Mouse (Mus musculus): ENCODE results near the gene Ccdc169. TPM values are rescaled to one million over a fixed set of nuclear protein-coding genes. Genes with fewer than 3 reads are reported as not detected.

Gene Ccdc169
- polyA plus RNA-seq (2012), result not detected in 2 replicates

GRCm38 (mm10) chr3:55137039-55137438, at the start of gene Ccdc169:
TSS of gene Ccdc169 (plus strand) at chr3:55137339.
- TF ChIP-seq TAL1 (IDR thresholded peaks at IDR 0.05; ENCODE audit: low read length) (no peak), GATA1 (IDR thresholded peaks at IDR 0.05; ENCODE audit: low read length) (no peak)
- Histone ChIP-seq H3K4me3 (replicated peaks) (no peak within 1 kb of the TSS), H3K9me3 (ENCODE audit: control insufficient read depth, low read length) (no peaks in the 10 kb centered on the region), H3K36me3 (ENCODE audit: control insufficient read depth) (peaks cover 18% of the 10 kb centered on the region), H3K4me1 (ENCODE audit: control insufficient read depth) (no peaks in the 10 kb centered on the region), H3K27me3 (ENCODE audit: control insufficient read depth) (no peaks in the 10 kb centered on the region)

GRCm38 (mm10) chr3:55087360-55087759, 49.8 kb upstream of the Ccdc169 start:
- Histone ChIP-seq H3K27me3 (ENCODE audit: control insufficient read depth) (no peaks in the 10 kb centered on the region), H3K4me1 (ENCODE audit: control insufficient read depth) (no peaks in the 10 kb centered on the region), H3K36me3 (ENCODE audit: control insufficient read depth) (no peaks in the 10 kb centered on the region), H3K4me3 (replicated peaks) (no peak overlapping the region), H3K9me3 (ENCODE audit: control insufficient read depth, low read length) (no peaks in the 10 kb centered on the region)
- TF ChIP-seq TAL1 (IDR thresholded peaks at IDR 0.05; ENCODE audit: low read length) (no peak), GATA1 (IDR thresholded peaks at IDR 0.05; ENCODE audit: low read length) (no peak)

DNA sequence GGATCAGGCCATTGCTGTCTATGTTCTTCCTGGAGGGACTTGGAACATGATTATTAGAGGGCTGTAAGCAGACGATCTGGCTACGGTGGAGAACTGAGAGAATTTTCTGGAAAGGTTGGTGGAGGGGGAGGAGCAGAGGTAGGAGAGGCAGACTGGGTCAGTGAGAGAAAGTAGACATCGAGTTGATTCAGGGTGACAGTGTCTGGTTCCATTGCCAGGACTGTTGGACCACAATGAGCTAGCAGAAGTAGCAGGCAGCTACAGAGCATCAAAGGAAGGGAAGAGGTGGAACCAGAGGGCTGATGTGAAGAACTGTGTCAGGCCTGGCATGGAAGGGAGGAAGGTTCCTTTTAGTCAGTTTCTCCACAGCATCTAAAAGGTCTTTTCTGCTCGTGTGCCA, 48.8 kb upstream of the Ccdc169 start:
- Histone ChIP-seq H3K4me3 (replicated peaks) (no peak overlapping the region), H3K36me3 (ENCODE audit: control insufficient read depth) (no peaks in the 10 kb centered on the region), H3K27me3 (ENCODE audit: control insufficient read depth) (no peaks in the 10 kb centered on the region), H3K4me1 (ENCODE audit: control insufficient read depth) (no peaks in the 10 kb centered on the region), H3K9me3 (ENCODE audit: control insufficient read depth, low read length) (no peaks in the 10 kb centered on the region)
- TF ChIP-seq GATA1 (IDR thresholded peaks at IDR 0.05; ENCODE audit: low read length), result no peak
- TF ChIP-seq TAL1 (IDR thresholded peaks at IDR 0.05; ENCODE audit: low read length), result no peak

- H3K4me3 ChIP-seq (replicated peaks), result no peak overlapping the region
- H3K27me3 ChIP-seq (ENCODE audit: control insufficient read depth), result no peaks in the 10 kb centered on the region
- H3K9me3 ChIP-seq (ENCODE audit: control insufficient read depth, low read length), result no peaks in the 10 kb centered on the region
- TF ChIP-seq GATA1 (IDR thresholded peaks at IDR 0.05; ENCODE audit: low read length) (no peak), TAL1 (IDR thresholded peaks at IDR 0.05; ENCODE audit: low read length) (no peak)
- no peaks in the 10 kb centered on the region for H3K4me1 ChIP-seq (ENCODE audit: control insufficient read depth)
- no peaks in the 10 kb centered on the region for H3K36me3 ChIP-seq (ENCODE audit: control insufficient read depth)
Measured at GRCm38 (mm10) chr3:55088843-55089242, 48.3 kb upstream of the Ccdc169 start.

GRCm38 (mm10) chr3:55089291-55089690, 47.8 kb upstream of the Ccdc169 start:
- Histone ChIP-seq H3K9me3 (ENCODE audit: control insufficient read depth, low read length) (no peaks in the 10 kb centered on the region), H3K4me3 (replicated peaks) (no peak overlapping the region), H3K4me1 (ENCODE audit: control insufficient read depth) (no peaks in the 10 kb centered on the region), H3K36me3 (ENCODE audit: control insufficient read depth) (no peaks in the 10 kb centered on the region), H3K27me3 (ENCODE audit: control insufficient read depth) (no peaks in the 10 kb centered on the region)
- TF ChIP-seq TAL1 (IDR thresholded peaks at IDR 0.05; ENCODE audit: low read length), result no peak

DNA sequence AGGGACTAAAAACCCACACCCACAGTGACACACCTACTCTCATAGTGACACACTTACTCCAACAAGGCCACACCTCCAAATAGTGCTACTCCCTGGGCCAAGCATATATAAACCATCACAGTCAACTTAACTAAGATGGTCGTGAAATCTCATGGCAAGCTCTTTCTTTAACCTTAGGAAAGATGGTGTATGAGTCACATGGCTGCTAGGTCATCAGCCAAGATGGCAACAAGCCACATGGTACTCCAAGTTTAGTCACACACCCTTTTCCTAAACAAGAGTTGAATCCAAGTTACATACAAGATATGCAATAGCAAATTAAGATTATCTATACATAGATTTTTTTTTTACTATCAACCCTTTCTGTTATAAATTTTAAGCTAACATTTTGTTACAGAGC, 44.0 kb upstream of the Ccdc169 start:
- no peaks in the 10 kb centered on the region for H3K9me3 ChIP-seq (ENCODE audit: control insufficient read depth, low read length)
- H3K4me1 ChIP-seq (ENCODE audit: control insufficient read depth), result no peaks in the 10 kb centered on the region
- H3K4me3 ChIP-seq (replicated peaks), result no peak overlapping the region
- no peaks in the 10 kb centered on the region for H3K27me3 ChIP-seq (ENCODE audit: control insufficient read depth)
- H3K36me3 ChIP-seq (ENCODE audit: control insufficient read depth), result no peaks in the 10 kb centered on the region
- TF ChIP-seq GATA1 (IDR thresholded peaks at IDR 0.05; ENCODE audit: low read length), result no peak
- TF ChIP-seq TAL1 (IDR thresholded peaks at IDR 0.05; ENCODE audit: low read length), result no peak

DNA sequence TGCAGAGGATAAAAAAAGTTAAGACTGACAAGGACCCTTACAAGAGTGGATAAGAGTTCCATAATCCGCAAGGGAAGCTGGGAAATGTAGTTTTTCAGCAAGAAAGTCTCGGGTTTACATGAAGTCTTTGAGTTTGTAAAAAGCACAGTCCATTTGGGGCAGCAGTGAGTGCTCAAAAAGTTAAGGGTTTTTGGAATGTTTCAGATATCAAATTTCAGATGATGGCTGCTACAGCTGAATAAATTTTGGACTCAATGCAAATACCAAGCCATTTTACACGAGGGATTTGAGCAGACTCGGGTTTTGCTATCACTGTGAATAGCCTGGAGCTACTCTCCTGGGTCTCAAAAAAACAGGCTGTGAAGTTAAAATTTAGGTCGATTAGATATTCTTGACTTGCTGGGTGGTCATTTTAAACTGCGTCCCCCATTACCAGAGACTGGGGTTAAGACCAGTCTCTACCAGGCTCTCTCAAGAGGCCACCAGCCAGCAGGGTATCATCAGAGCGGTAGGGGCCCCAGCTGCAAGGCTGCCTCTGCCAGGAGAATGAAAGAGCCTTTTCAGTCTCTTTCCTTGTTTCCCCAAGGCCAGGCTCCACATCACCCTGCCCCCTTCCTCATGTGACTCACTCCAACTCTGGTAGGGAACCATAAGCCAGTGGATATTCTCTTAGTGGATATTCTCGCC, 41.0 kb upstream of the Ccdc169 start:
- no peak for TF ChIP-seq GATA1 (IDR thresholded peaks at IDR 0.05; ENCODE audit: low read length)
- TF ChIP-seq TAL1 (IDR thresholded peaks at IDR 0.05; ENCODE audit: low read length), result no peak
- H3K4me3 ChIP-seq (replicated peaks), result no peak overlapping the region
- H3K36me3 ChIP-seq (ENCODE audit: control insufficient read depth), result no peaks in the 10 kb centered on the region
- H3K4me1 ChIP-seq (ENCODE audit: control insufficient read depth), result no peaks in the 10 kb centered on the region
- H3K27me3 ChIP-seq (ENCODE audit: control insufficient read depth), result no peaks in the 10 kb centered on the region
- no peaks in the 10 kb centered on the region for H3K9me3 ChIP-seq (ENCODE audit: control insufficient read depth, low read length)

DNA sequence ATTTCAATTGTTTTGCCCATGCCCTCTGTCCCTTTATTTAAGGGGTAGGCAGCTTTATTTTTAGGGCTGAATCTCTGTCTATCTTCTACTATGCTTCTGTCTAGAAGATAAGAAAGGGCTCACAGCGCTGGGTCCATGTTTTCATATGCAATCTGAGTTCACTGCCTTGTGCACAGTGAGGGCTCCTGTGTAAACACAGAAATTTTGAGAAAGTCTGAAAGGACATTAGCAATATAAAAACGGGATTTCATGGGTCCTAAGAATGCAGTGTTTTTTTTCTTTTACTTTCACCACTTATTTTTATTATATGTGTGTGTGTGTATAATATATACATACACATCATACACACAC, 40.5 kb upstream of the Ccdc169 start:
- H3K36me3 ChIP-seq (ENCODE audit: control insufficient read depth), result no peaks in the 10 kb centered on the region

DNA sequence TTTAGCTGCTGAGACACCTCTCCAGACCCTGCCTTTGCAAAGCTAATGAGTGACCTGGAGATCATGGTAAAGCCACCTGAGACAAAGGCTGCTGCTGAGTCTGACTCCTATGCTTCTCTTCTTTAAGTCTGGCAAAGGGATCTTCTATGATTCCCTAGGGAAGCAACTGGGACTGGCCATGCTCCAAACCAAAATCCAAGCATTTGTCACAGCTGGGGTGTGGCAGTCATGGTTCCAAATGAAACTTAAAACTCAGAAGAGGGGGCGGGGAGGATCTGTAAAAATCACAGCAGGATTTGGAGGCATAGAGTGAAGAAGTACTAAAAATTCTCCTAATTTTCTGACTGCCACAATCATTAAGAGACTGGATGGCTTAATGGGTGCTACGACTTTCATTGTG, 40.0 kb upstream of the Ccdc169 start:
- Histone ChIP-seq H3K4me3 (replicated peaks) (no peak overlapping the region), H3K9me3 (ENCODE audit: control insufficient read depth, low read length) (no peaks in the 10 kb centered on the region), H3K27me3 (ENCODE audit: control insufficient read depth) (no peaks in the 10 kb centered on the region), H3K4me1 (ENCODE audit: control insufficient read depth) (no peaks in the 10 kb centered on the region), H3K36me3 (ENCODE audit: control insufficient read depth) (no peaks in the 10 kb centered on the region)
- TF ChIP-seq TAL1 (IDR thresholded peaks at IDR 0.05; ENCODE audit: low read length), result no peak
- no peak for TF ChIP-seq GATA1 (IDR thresholded peaks at IDR 0.05; ENCODE audit: low read length)

More for the DNA sequence above, 40.5 kb upstream of the Ccdc169 start:
- no peak for TF ChIP-seq GATA1 (IDR thresholded peaks at IDR 0.05; ENCODE audit: low read length)
- TF ChIP-seq TAL1 (IDR thresholded peaks at IDR 0.05; ENCODE audit: low read length), result no peak
- no peaks in the 10 kb centered on the region for H3K27me3 ChIP-seq (ENCODE audit: control insufficient read depth)
- H3K4me1 ChIP-seq (ENCODE audit: control insufficient read depth), result no peaks in the 10 kb centered on the region
- no peaks in the 10 kb centered on the region for H3K9me3 ChIP-seq (ENCODE audit: control insufficient read depth, low read length)
- H3K4me3 ChIP-seq (replicated peaks), result no peak overlapping the region

DNA sequence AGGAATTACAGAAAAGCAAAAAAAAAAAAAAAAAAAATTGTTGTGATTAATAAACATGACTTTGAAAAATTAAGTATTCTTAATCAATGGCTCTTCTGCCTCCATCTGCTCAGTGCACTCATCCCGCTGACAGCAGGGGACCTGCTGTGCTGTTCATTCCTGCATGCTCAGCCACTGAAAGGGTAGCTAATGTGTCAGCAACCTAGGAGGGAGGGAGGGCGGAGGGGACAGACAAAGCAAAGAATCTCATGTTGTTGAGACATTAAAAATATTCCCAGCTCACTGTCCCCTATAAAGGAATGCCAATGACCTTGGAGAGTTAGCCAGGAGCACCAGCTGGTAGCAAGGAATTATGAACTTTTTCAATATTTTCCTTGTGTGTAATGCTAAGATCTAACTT, 39.1 kb upstream of the Ccdc169 start:
- H3K36me3 ChIP-seq (ENCODE audit: control insufficient read depth), result no peaks in the 10 kb centered on the region
- H3K27me3 ChIP-seq (ENCODE audit: control insufficient read depth), result no peaks in the 10 kb centered on the region
- no peaks in the 10 kb centered on the region for H3K9me3 ChIP-seq (ENCODE audit: control insufficient read depth, low read length)
- H3K4me3 ChIP-seq (replicated peaks), result no peak overlapping the region
- TF ChIP-seq TAL1 (IDR thresholded peaks at IDR 0.05; ENCODE audit: low read length) (no peak), GATA1 (IDR thresholded peaks at IDR 0.05; ENCODE audit: low read length) (no peak)
- no peaks in the 10 kb centered on the region for H3K4me1 ChIP-seq (ENCODE audit: control insufficient read depth)
